9 mouse cellular contexts compared by ENCODE assay signal in the genomic region with DNA sequence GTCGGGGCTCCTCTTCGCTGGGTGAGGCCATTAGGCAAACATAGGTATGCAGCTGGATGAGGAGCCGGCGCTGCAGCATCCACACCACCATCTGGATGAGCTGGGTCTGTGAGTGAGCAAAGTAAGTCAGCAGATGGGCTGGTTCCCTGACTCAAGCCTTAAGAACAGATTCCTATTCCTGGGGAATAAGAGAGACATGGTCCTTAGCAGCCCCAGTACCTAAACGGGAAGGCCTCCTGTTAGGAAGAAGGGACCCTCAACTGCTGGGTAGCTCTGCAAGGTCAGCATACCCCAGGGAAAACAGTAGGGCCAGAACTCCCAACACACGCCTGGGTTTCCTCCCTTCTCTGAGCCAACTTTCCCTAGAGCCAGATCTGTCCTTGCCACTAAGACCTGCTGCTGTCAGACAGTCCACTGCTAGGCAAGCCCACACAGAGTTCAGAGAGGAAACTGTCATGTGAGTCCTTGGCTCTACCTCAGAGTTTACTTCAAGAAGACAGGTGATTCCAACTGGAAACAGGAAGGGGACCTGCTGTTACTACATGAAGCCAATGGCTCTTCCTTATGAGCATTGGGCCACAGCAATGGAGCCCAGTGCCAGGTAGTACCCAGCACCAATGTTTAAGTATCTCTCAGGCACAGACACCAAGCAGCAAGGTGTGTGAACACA. TPM values are rescaled to one million over a fixed set of nuclear protein-coding genes. Genes with fewer than 3 reads are reported as not detected.
DNase-seq lines count a peak whose midpoint lies in the region; ATAC-seq lines count a peak whose summit lies in the region.
"Had no signal": no experiment of that assay in that cellular context is flagged by ENCODE, and none has a peak within 500 bp of the region (broad histone marks: within the 10 kb centered on the region; RNA-seq: fewer than 3 reads in every experiment).

No protein-coding gene starts in this region.

- H3K4me1 ChIP-seq in forebrain, embryonic 14.5 days (ENCODE audit: control insufficient read depth, insufficient read depth, low read length) = peaks cover 22% of the 10 kb centered on the region
- H3K4me1 ChIP-seq in forebrain, embryonic 11.5 days (replicated peaks; ENCODE audit: control insufficient read depth, insufficient read depth, low read length) = no peaks in the 10 kb centered on the region
- peaks cover 13% of the 10 kb centered on the region for H3K4me1 ChIP-seq in kidney, embryonic 16.5 days (ENCODE audit: insufficient read depth, low read length)
- peaks cover 26% of the 10 kb centered on the region for H3K4me1 ChIP-seq in hindbrain, embryonic 16.5 days (ENCODE audit: control insufficient read depth, insufficient read depth, low read depth, low read length)

- no peaks in the 10 kb centered on the region for H3K27me3 ChIP-seq in forebrain, embryonic 14.5 days (replicated peaks; ENCODE audit: control insufficient read depth, insufficient read depth, low read length)
- no peaks in the 10 kb centered on the region for H3K27me3 ChIP-seq in forebrain, embryonic 11.5 days (ENCODE audit: control insufficient read depth, insufficient read depth, low read length)
- H3K27me3 ChIP-seq in kidney, embryonic 16.5 days (ENCODE audit: insufficient read depth, low read length) = no peaks in the 10 kb centered on the region
- no peaks in the 10 kb centered on the region for H3K27me3 ChIP-seq in hindbrain, embryonic 16.5 days (replicated peaks; ENCODE audit: control insufficient read depth, insufficient read depth, low read length)

- H3K4me3 ChIP-seq in forebrain, embryonic 14.5 days (ENCODE audit: low read depth, low read length) = no peak overlapping the region
- no peak overlapping the region for H3K4me3 ChIP-seq in forebrain, embryonic 11.5 days (ENCODE audit: low read depth, low read length)
- no peak overlapping the region for H3K4me3 ChIP-seq in kidney, embryonic 16.5 days (ENCODE audit: low read length)
- H3K4me3 ChIP-seq in hindbrain, embryonic 16.5 days (ENCODE audit: low read length) = no peak overlapping the region

- no peak for DNase-seq in forebrain, embryonic 14.5 days (ENCODE audit: low spot score)
- DNase-seq in forebrain, embryonic 11.5 days (ENCODE audit: low spot score) = no peak
- no peak for DNase-seq in kidney, postnatal 14 days
- peak; percentile 61 for DNase-seq in brain, adult 2 months (ENCODE audit: low read depth, low spot score)
- DNase-seq in spleen, postnatal 36 days (ENCODE audit: low spot score in 2 of 2) = no peak

- H3K4me2 ChIP-seq in forebrain, embryonic 14.5 days (ENCODE audit: low read length) = no peak overlapping the region
- no peak overlapping the region for H3K4me2 ChIP-seq in forebrain, embryonic 11.5 days (ENCODE audit: low read depth, low read length, severe bottlenecking)
- H3K4me2 ChIP-seq in kidney, embryonic 16.5 days (replicated peaks; ENCODE audit: low read depth, low read length) = no peak overlapping the region
- H3K4me2 ChIP-seq in hindbrain, embryonic 16.5 days (ENCODE audit: low read length) = no peak overlapping the region

- no peak for ATAC-seq in forebrain, embryonic 14.5 days
- no peak for ATAC-seq in forebrain, embryonic 11.5 days (replicated peaks; ENCODE audit: low FRiP score)
- ATAC-seq in kidney, embryonic 16.5 days (ENCODE audit: low FRiP score, low TSS enrichment) = no peak
- no peak for ATAC-seq in hindbrain, embryonic 16.5 days
- ATAC-seq in activated CD4-positive, CD25-positive, alpha-beta regulatory T cell, adult 4 months = no peak

- 92% methylated on average over 6 of the region's 6 CpGs for WGBS in forebrain, embryonic 14.5 days
- 94% methylated on average over 6 of the region's 6 CpGs for WGBS in forebrain, embryonic 11.5 days
- 81% methylated on average over 6 of the region's 6 CpGs for WGBS in kidney, embryonic 16.5 days
- 82% methylated on average over 6 of the region's 6 CpGs for WGBS in hindbrain, embryonic 16.5 days

- 0 out of 2 replicates have a peak overlapping the region, but pooled peaks have one; percentile 14 for H3K9ac ChIP-seq in forebrain, embryonic 14.5 days (ENCODE audit: low read length)
- H3K9ac ChIP-seq in forebrain, embryonic 11.5 days (ENCODE audit: low read length) = no peak overlapping the region
- H3K9ac ChIP-seq in kidney, embryonic 16.5 days (replicated peaks; ENCODE audit: low read length) = no peak overlapping the region
- no peak overlapping the region for H3K9ac ChIP-seq in hindbrain, embryonic 16.5 days (ENCODE audit: low read depth, low read length)

- H3K27ac ChIP-seq in forebrain, embryonic 14.5 days (ENCODE audit: low read depth, low read length) = peak overlapping the region; percentile 78
- no peak overlapping the region for H3K27ac ChIP-seq in forebrain, embryonic 11.5 days (ENCODE audit: low read depth, low read length)
- H3K27ac ChIP-seq in kidney, embryonic 16.5 days (ENCODE audit: low read length) = peak overlapping the region; percentile 59; the same call in 1 of the 2 replicates
- H3K27ac ChIP-seq in hindbrain, embryonic 16.5 days (ENCODE audit: low read depth, low read length) = peak overlapping the region; percentile 73

- no peaks in the 10 kb centered on the region for H3K9me3 ChIP-seq in forebrain, embryonic 14.5 days (replicated peaks; ENCODE audit: control insufficient read depth, low read length)
- no peaks in the 10 kb centered on the region for H3K9me3 ChIP-seq in forebrain, embryonic 11.5 days (ENCODE audit: control insufficient read depth, low read length)
- H3K9me3 ChIP-seq in kidney, embryonic 16.5 days (ENCODE audit: low read length) = no peaks in the 10 kb centered on the region
- H3K9me3 ChIP-seq in hindbrain, embryonic 16.5 days (ENCODE audit: control insufficient read depth, low read length) = no peaks in the 10 kb centered on the region

- H3K36me3 ChIP-seq in forebrain, embryonic 14.5 days (ENCODE audit: control insufficient read depth, insufficient read depth, low read length) = peaks cover 51% of the 10 kb centered on the region
- H3K36me3 ChIP-seq in forebrain, embryonic 11.5 days (ENCODE audit: control insufficient read depth, insufficient read depth, low read length) = peaks cover 6% of the 10 kb centered on the region; the same call in 1 of the 2 replicates
- peaks cover 44% of the 10 kb centered on the region for H3K36me3 ChIP-seq in kidney, embryonic 16.5 days (ENCODE audit: insufficient read depth, low read length)
- peaks cover 11% of the 10 kb centered on the region for H3K36me3 ChIP-seq in hindbrain, embryonic 16.5 days (ENCODE audit: control insufficient read depth, insufficient read depth, low read length)

RNA-seq across cellular contexts. Expression of gene Mpg, which starts 8.6 kb away (rescaled TPM):
- polyA plus RNA-seq in forebrain, embryonic 14.5 days (2014; fragmentation: Nextera tagmentation; extraction: Ambion mirVana) = 31.2 and 32.6 TPM in 2 replicates
- polyA plus RNA-seq in forebrain, embryonic 11.5 days (2014; fragmentation: Nextera tagmentation; extraction: Ambion mirVana) = 27.7 and 28.0 TPM in 2 replicates
- 38.3 and 42.4 TPM in 2 replicates for polyA plus RNA-seq in kidney, embryonic 16.5 days (2015; fragmentation: Nextera tagmentation; extraction: Ambion mirVana)
- 34.7 and 35.0 TPM in 2 replicates for polyA plus RNA-seq in hindbrain, embryonic 16.5 days (2015; fragmentation: Nextera tagmentation; extraction: Ambion mirVana)
- 10 to 100 TPM; 34.8 to 35.0 TPM for polyA plus RNA-seq in activated CD4-positive, CD25-positive, alpha-beta regulatory T cell, adult 4 months (2017; shearing (Covaris generic))

RNA-seq across cellular contexts. Expression of gene Rhbdf1, which starts 12.9 kb away (rescaled TPM):
- 9.9 and 13.7 TPM in 2 replicates for polyA plus RNA-seq in forebrain, embryonic 14.5 days (2014; fragmentation: Nextera tagmentation; extraction: Ambion mirVana)
- 20.4 and 21.3 TPM in 2 replicates for polyA plus RNA-seq in forebrain, embryonic 11.5 days (2014; fragmentation: Nextera tagmentation; extraction: Ambion mirVana)
- polyA plus RNA-seq in kidney, embryonic 16.5 days (2015; fragmentation: Nextera tagmentation; extraction: Ambion mirVana) = 61.9 and 62.1 TPM in 2 replicates
- 27.1 and 28.7 TPM in 2 replicates for polyA plus RNA-seq in hindbrain, embryonic 16.5 days (2015; fragmentation: Nextera tagmentation; extraction: Ambion mirVana)
- polyA plus RNA-seq in activated CD4-positive, CD25-positive, alpha-beta regulatory T cell, adult 4 months (2017; shearing (Covaris generic)) = under 1 TPM in 1 of 2 experiments, not detected in 1; 0.49 TPM

RNA-seq across cellular contexts. Expression of gene Snrnp25, which starts 29.7 kb away (rescaled TPM):
- 59.8 and 67.0 TPM in 2 replicates for polyA plus RNA-seq in forebrain, embryonic 14.5 days (2014; fragmentation: Nextera tagmentation; extraction: Ambion mirVana)
- polyA plus RNA-seq in forebrain, embryonic 11.5 days (2014; fragmentation: Nextera tagmentation; extraction: Ambion mirVana) = 86.2 and 92.7 TPM in 2 replicates
- 56.6 and 61.1 TPM in 2 replicates for polyA plus RNA-seq in kidney, embryonic 16.5 days (2015; fragmentation: Nextera tagmentation; extraction: Ambion mirVana)
- polyA plus RNA-seq in hindbrain, embryonic 16.5 days (2015; fragmentation: Nextera tagmentation; extraction: Ambion mirVana) = 45.6 and 49.9 TPM in 2 replicates
- 10 to 100 TPM; 70.5 to 73.4 TPM for polyA plus RNA-seq in activated CD4-positive, CD25-positive, alpha-beta regulatory T cell, adult 4 months (2017; shearing (Covaris generic))

RNA-seq across cellular contexts. Expression of gene Nprl3, which starts 32.6 kb away (rescaled TPM):
- 27.9 and 28.1 TPM in 2 replicates for polyA plus RNA-seq in forebrain, embryonic 14.5 days (2014; fragmentation: Nextera tagmentation; extraction: Ambion mirVana)
- polyA plus RNA-seq in forebrain, embryonic 11.5 days (2014; fragmentation: Nextera tagmentation; extraction: Ambion mirVana) = 41.6 and 44.5 TPM in 2 replicates
- 50.2 and 50.8 TPM in 2 replicates for polyA plus RNA-seq in kidney, embryonic 16.5 days (2015; fragmentation: Nextera tagmentation; extraction: Ambion mirVana)
- polyA plus RNA-seq in hindbrain, embryonic 16.5 days (2015; fragmentation: Nextera tagmentation; extraction: Ambion mirVana) = 42.6 and 43.9 TPM in 2 replicates
- polyA plus RNA-seq in activated CD4-positive, CD25-positive, alpha-beta regulatory T cell, adult 4 months (2017; shearing (Covaris generic)) = 10 to 100 TPM; 36.7 to 37.6 TPM

RNA-seq across cellular contexts. Expression of gene Il9r, which starts 34.9 kb away (rescaled TPM):
- polyA plus RNA-seq in forebrain, embryonic 14.5 days (2014; fragmentation: Nextera tagmentation; extraction: Ambion mirVana) = not detected in 2 replicates
- polyA plus RNA-seq in forebrain, embryonic 11.5 days (2014; fragmentation: Nextera tagmentation; extraction: Ambion mirVana) = not detected in 2 replicates
- polyA plus RNA-seq in kidney, embryonic 16.5 days (2015; fragmentation: Nextera tagmentation; extraction: Ambion mirVana) = 0.04 TPM in 1 of 2 replicates, not detected in the other
- polyA plus RNA-seq in hindbrain, embryonic 16.5 days (2015; fragmentation: Nextera tagmentation; extraction: Ambion mirVana) = not detected in 2 replicates
- 1 to 10 TPM; 4.5 to 7.1 TPM for polyA plus RNA-seq in activated CD4-positive, CD25-positive, alpha-beta regulatory T cell, adult 4 months (2017; shearing (Covaris generic))
- polyA plus RNA-seq: C2C12 had no signal
